Mouse (Mus musculus): ENCODE measurements around the gene Chic2. TPM values are rescaled to one million over a fixed set of nuclear protein-coding genes. Genes with fewer than 3 reads are reported as not detected.

The Chic2 gene
- 24.6 and 30.2 TPM in 2 replicates for polyA plus RNA-seq (2015; fragmentation: Nextera tagmentation; extraction: Ambion mirVana)

DNA sequence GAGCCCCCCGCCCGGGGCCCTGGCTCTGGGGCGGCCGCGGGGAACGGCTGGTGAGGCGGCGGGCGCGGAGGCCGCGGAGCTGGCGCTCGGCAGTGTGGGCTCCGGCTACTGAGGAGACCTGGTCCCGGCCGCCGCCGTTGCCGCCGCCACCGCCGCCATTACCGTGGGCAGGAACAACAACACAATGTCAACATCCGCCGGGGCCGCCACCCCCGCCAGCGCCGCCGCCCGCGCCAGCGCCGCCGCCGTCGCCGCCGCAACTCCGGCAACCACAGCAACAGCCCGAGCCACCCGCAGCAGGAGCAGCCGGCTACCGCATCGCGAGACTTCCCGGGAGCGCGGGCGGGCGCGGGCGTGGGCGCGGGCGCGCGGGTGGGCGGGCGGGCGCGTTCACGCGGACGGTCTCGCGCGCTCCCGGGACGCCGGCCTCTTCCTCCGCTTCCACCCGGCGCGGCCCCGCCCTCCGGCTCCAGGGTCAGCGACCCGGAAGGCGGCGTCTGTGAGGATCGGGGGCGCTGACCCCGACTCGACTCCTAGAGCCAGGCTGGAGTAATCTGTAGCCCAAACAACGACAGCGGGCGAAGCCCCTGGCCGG is at the start of gene Chic2:
Gene Chic2, minus strand, starts transcription at position 465 of the 595 bp plus-strand sequence.
- H3K27me3 ChIP-seq (replicated peaks): 0 out of 2 replicates have a peak, but pooled peaks cover 4% of the 10 kb centered on the region
- H3K27ac ChIP-seq (replicated peaks): peak within 1 kb of the TSS; percentile 91
- ATAC-seq (ENCODE audit: low FRiP score): peak; percentile 96
- peak within 1 kb of the TSS; percentile 99 for H3K9ac ChIP-seq (replicated peaks)
- no peaks in the 10 kb centered on the region for H3K9me3 ChIP-seq (replicated peaks)
- H3K4me3 ChIP-seq (replicated peaks): peak within 1 kb of the TSS; percentile 97
- peak within 1 kb of the TSS; percentile 83 for H3K4me2 ChIP-seq
- peaks cover 17% of the 10 kb centered on the region for H3K4me1 ChIP-seq
- WGBS: under 1% methylated on average over 87 of the region's 90 CpGs
- H3K36me3 ChIP-seq: no peaks in the 10 kb centered on the region

DNA sequence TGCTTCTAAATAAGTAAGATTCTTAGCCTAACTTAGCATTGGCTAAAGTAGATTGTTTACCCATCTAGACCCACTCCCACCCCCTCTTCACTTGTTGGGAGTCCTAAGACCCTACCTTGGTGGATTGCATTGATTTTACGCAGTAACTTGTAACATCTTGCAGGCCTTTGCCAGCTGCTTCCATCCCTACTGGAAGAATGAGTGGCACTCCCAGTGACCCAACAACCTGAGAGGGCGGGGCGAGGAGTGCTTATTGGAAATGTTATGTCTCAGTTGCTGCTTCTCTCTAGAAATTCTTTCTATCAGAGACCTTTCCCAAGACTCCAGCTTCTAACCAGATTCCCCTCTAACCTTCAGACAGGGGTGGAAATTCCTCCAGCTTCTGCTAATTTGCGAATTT is 41.3 kb upstream of the Chic2 start:
- Histone ChIP-seq H3K9ac (replicated peaks) (no peak overlapping the region), H3K27me3 (replicated peaks) (peaks cover 73% of the 10 kb centered on the region), H3K27ac (replicated peaks) (no peak overlapping the region), H3K9me3 (replicated peaks) (no peaks in the 10 kb centered on the region), H3K4me1 (peaks cover 21% of the 10 kb centered on the region), H3K4me3 (replicated peaks) (no peak overlapping the region), H3K4me2 (no peak overlapping the region), H3K36me3 (no peaks in the 10 kb centered on the region)
- no peak for ATAC-seq (ENCODE audit: low FRiP score)
- 31% methylated on average over 4 of the region's 4 CpGs for WGBS

DNA sequence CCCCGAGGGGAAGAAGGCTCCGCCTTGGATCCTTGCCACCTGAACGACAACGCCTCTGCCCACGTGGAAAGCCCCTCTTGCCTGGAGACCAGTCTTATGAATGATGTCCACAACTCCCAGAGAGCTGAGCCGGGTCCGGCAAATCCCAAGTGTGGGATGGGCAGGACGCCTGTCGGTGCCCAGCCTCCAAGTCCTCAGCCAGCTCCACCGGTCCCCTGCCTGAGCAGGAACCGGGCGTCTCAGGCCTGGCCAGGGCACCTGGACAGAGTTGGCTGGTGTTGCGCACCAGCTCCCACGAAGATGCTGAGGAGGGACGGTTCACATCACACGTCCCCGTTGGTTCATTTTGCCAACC is 40.9 kb upstream of the Chic2 start:
- Histone ChIP-seq H3K9me3 (replicated peaks) (no peaks in the 10 kb centered on the region), H3K4me2 (no peak overlapping the region), H3K9ac (replicated peaks) (no peak overlapping the region), H3K4me1 (peaks cover 21% of the 10 kb centered on the region), H3K4me3 (replicated peaks) (no peak overlapping the region), H3K27ac (replicated peaks) (no peak overlapping the region), H3K36me3 (no peaks in the 10 kb centered on the region), H3K27me3 (replicated peaks) (peaks cover 77% of the 10 kb centered on the region)
- 2% methylated on average over 17 of the region's 17 CpGs for WGBS
- no peak for ATAC-seq (ENCODE audit: low FRiP score)

DNA sequence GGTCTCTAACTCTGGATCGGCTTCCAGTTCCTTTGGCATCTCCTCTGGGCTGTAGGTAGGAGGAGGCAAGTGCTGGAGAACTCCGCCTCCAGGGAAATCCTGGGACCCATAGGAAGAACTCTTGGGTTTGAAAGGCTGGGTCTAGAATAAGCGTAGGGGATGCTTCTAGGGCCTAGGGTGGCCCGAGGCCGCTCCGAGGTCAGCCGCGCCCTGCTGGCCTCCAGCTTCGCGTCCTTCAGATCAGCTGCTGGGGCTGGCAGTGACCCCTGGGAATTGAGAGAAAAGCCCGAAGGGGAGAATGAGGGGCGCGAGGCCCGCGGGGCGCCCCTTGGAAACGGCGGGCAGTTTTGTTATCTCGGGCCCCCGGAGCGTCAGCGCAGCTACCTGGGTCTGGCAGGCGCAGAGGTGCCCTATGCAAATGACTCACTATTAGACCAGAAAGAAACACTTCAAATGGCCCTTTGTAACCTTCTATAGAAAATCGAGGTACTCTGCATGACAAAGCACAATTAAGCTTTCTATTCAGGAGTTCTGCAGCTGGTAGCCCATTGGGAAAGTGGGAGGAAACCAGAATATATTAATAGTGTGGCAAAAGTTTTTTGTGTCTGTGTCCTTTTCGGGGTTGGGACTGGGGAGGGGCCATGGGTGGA is 40.4 kb upstream of the Chic2 start:
- H3K27me3 ChIP-seq (replicated peaks): peaks cover 82% of the 10 kb centered on the region
- no peak for ATAC-seq (ENCODE audit: low FRiP score)
- H3K9ac ChIP-seq (replicated peaks): no peak overlapping the region
- H3K4me3 ChIP-seq (replicated peaks): no peak overlapping the region
- peaks cover 21% of the 10 kb centered on the region for H3K4me1 ChIP-seq
- under 1% methylated on average over 25 of the region's 25 CpGs for WGBS
- H3K9me3 ChIP-seq (replicated peaks): no peaks in the 10 kb centered on the region
- no peak overlapping the region for H3K27ac ChIP-seq (replicated peaks)
- H3K4me2 ChIP-seq: peak overlapping the region; percentile 22; the same call in 1 of the 2 replicates
- no peaks in the 10 kb centered on the region for H3K36me3 ChIP-seq

DNA sequence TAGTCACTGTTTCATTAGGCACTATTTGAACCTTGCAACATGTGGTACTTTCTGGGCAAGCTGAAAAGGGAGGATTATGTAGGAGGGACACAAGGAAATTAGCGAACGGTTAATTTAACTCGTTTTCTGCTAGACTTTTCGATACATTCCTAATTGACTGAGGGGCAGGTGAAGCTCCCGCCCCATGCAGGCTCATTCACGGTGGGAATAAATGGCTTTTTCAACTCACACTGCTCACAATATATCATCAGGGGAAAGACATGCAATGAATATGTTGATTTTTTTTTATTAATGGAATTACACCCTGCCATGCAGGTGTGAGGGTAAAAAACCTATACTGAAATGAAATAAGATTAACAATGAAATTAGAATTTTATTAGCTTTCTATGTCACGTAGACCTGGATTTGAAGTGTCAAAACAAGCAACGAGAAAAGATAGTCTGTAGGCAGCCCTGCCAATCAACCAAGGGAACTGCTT is 39.9 kb upstream of the Chic2 start:
- Histone ChIP-seq H3K27ac (replicated peaks) (no peak overlapping the region), H3K27me3 (replicated peaks) (peaks cover 87% of the 10 kb centered on the region), H3K36me3 (no peaks in the 10 kb centered on the region), H3K4me3 (replicated peaks) (no peak overlapping the region), H3K9ac (replicated peaks) (no peak overlapping the region), H3K9me3 (replicated peaks) (no peaks in the 10 kb centered on the region), H3K4me1 (peaks cover 21% of the 10 kb centered on the region), H3K4me2 (no peak overlapping the region)
- no peak for ATAC-seq (ENCODE audit: low FRiP score)
- under 1% methylated on average over 8 of the region's 8 CpGs for WGBS

DNA sequence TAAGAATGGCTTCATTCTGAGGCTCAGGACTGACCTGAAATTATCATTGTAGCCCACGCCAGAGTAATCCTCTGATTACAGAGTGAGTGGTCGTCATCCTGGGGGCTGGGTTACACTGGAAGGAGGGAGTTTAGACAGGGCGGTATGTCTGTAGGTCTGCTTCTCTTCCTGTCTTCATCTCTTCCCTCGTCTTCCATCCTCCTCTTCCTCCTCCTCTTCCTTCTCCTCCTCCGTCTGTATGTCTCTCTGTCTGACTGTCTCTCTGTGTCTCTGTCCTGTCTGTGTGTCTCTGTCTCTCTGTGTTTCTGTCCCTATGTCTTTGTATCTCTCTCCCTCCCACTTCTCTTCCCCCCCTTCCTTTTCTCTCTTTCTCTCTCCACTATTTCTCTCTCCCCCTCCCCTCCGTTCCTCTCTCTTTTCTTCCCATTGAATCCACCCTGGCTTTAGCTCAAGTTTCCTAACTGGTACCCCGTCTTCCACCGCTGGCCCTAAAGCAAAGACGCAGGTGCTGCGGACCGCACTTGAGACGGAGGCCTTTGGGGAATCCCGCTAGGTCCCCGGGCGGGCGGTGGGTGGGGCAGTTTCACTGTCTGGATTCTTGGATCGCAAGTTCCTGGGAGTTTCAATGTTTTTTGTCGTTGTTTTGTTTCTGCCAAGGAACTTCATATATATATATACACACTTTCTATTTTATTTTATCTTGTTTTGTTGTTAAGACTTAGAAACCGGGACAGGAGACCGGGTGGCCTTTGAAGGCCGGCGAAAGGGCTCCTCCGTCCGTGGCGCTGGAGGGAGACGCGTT is 39.2 kb upstream of the Chic2 start:
- H3K4me3 ChIP-seq (replicated peaks): no peak overlapping the region
- H3K27ac ChIP-seq (replicated peaks): no peak overlapping the region
- H3K4me1 ChIP-seq: peaks cover 21% of the 10 kb centered on the region
- under 1% methylated on average over 27 of the region's 27 CpGs for WGBS
- ATAC-seq (ENCODE audit: low FRiP score): no peak
- H3K9ac ChIP-seq (replicated peaks): no peak overlapping the region
- H3K27me3 ChIP-seq (replicated peaks): peaks cover 89% of the 10 kb centered on the region
- H3K36me3 ChIP-seq: no peaks in the 10 kb centered on the region
- 0 out of 2 replicates have a peak overlapping the region, but pooled peaks have one; percentile 0 for H3K4me2 ChIP-seq
- H3K9me3 ChIP-seq (replicated peaks): no peaks in the 10 kb centered on the region

DNA sequence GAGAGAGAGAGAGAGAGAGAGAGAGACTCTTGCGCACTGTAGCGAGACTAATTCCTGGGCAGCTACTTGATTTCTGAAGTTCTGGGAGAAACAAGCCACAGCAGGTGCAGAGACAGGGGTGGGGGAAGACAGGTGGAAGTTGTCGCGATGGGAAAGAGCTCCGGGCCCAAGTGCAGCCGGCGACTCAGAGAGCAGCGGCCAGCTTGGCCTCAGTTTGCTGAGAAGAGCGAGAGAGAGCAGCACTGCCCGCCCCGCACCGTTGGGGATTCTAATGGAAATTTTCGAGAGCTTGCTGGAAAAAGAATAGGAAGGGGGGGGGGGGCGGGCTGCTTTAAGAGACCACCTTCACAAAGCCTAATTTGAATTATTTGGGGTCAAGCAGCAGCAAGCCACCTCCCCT is 38.5 kb upstream of the Chic2 start:
- no peak for ATAC-seq (ENCODE audit: low FRiP score)
- H3K36me3 ChIP-seq: no peaks in the 10 kb centered on the region
- H3K27ac ChIP-seq (replicated peaks): no peak overlapping the region
- no peak overlapping the region for H3K9ac ChIP-seq (replicated peaks)
- peaks cover 21% of the 10 kb centered on the region for H3K4me1 ChIP-seq
- H3K9me3 ChIP-seq (replicated peaks): no peaks in the 10 kb centered on the region
- H3K4me2 ChIP-seq: 0 out of 2 replicates have a peak overlapping the region, but pooled peaks have one; percentile 9
- H3K27me3 ChIP-seq (replicated peaks): peaks cover 91% of the 10 kb centered on the region
- no peak overlapping the region for H3K4me3 ChIP-seq (replicated peaks)
- 1% methylated on average over 14 of the region's 14 CpGs for WGBS

DNA sequence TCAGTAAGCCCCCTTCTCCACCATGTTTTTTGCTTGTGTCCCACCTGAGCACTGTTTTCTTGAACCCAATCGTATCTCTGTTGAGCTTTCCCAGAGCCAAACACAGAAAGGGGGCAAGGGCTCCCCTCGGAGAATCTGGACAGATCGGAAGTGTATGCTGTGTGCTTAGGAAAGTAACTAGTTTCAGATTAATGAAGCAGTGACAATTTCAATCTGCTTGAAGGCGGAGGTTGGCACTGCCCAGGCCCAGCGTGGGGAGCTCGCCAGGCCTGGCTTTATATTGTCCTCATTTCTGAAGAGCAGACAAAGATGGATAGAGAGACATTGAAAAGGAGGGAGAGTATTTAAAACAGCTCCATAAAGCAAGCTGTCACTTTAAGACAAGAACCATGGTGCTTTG is 37.9 kb upstream of the Chic2 start:
- ATAC-seq (ENCODE audit: low FRiP score): no peak; the same call in 1 of the 2 replicates

DNA sequence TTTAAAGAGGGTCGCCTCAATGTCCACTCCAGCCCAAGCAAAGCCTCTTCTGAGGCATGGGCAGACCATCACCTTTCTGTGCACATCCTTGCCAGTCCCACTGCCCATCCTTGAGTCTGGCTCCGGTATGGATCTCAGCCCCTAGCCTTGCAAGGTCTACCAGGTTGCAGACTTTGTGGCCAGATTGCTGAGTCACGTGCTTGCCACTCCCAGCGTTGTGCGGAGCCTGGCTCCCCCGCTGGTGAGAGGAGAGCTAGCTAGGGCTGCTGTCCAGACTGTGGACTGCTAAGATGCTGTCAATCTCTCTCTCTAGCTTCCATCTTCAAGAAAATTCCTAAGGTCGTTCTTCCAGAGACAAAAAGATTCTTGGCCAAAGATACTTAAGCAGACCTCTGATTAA is 35.0 kb upstream of the Chic2 start:
- Histone ChIP-seq H3K9ac (replicated peaks) (no peak overlapping the region), H3K36me3 (no peaks in the 10 kb centered on the region), H3K27ac (replicated peaks) (no peak overlapping the region), H3K4me1 (peaks cover 35% of the 10 kb centered on the region), H3K4me3 (replicated peaks) (no peak overlapping the region), H3K9me3 (replicated peaks) (no peaks in the 10 kb centered on the region), H3K27me3 (replicated peaks) (peaks cover 96% of the 10 kb centered on the region), H3K4me2 (no peak overlapping the region)
- no peak for ATAC-seq (ENCODE audit: low FRiP score)
- 9% methylated on average over 7 of the region's 7 CpGs for WGBS

More for the DNA sequence above, 37.9 kb upstream of the Chic2 start:
- no peak overlapping the region for H3K27ac ChIP-seq (replicated peaks)
- 3% methylated on average over 6 of the region's 6 CpGs for WGBS
- H3K36me3 ChIP-seq: no peaks in the 10 kb centered on the region
- no peak overlapping the region for H3K9ac ChIP-seq (replicated peaks)
- H3K9me3 ChIP-seq (replicated peaks): no peaks in the 10 kb centered on the region
- H3K4me2 ChIP-seq: no peak overlapping the region
- H3K27me3 ChIP-seq (replicated peaks): peaks cover 92% of the 10 kb centered on the region
- H3K4me1 ChIP-seq: peaks cover 21% of the 10 kb centered on the region
- H3K4me3 ChIP-seq (replicated peaks): no peak overlapping the region

DNA sequence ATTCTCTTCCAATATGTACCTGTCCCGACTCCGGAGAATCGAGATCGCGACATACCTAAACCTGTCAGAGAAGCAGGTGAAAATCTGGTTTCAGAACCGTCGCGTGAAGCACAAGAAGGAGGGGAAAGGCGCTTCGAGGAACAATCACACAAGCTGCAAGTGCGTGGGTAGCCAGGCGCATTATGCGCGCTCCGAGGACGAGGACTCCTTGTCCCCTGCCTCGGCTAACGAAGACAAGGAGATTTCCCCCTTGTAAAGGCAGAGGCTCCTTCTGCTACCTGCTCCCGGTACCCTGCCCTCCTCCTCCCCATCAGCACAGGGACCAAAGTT is 32.4 kb upstream of the Chic2 start:
- peaks cover 29% of the 10 kb centered on the region for H3K4me1 ChIP-seq
- no peak overlapping the region for H3K9ac ChIP-seq (replicated peaks)
- H3K4me2 ChIP-seq: peak overlapping the region; percentile 9; the same call in 1 of the 2 replicates
- no peaks in the 10 kb centered on the region for H3K9me3 ChIP-seq (replicated peaks)
- WGBS: under 1% methylated on average over 19 of the region's 19 CpGs
- H3K36me3 ChIP-seq: no peaks in the 10 kb centered on the region
- peaks cover 96% of the 10 kb centered on the region for H3K27me3 ChIP-seq (replicated peaks)
- no peak overlapping the region for H3K27ac ChIP-seq (replicated peaks)
- no peak for ATAC-seq (ENCODE audit: low FRiP score)
- no peak overlapping the region for H3K4me3 ChIP-seq (replicated peaks)

DNA sequence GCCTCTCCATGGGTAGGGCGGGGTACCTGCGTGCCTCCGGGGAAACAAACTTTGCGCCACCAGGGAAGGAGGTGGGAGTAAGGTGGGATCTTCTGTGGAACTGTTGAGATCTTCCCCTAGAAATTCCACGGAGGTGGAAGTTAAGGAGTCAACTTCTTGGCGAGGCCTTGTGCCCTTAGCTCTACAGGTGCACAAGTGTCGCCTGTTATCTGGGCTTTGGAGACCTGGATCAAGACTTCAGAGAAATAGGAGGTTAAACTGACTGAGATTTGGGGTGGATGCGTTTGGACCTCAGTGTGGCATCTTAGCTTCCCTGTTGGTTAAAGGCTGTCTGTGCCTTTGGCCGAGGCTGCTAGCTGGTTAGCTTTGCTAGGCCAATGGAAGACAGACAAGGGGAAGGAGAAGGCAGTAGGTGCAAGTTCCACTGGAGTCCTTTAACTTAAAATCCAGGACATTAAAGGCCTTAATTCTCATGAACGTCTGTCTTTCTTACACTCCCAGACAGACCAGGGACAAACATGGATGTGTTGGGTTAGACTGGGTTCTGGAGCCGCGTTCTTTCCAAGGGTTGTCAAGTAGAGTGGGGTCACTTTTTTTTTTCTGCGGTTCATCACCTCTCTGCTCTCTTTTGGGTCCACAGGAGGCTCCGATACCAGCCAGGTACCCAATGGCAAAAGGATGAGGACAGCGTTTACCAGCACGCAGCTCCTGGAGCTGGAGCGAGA is 31.9 kb upstream of the Chic2 start:
- peaks cover 29% of the 10 kb centered on the region for H3K4me1 ChIP-seq
- no peak overlapping the region for H3K9ac ChIP-seq (replicated peaks)

More for the DNA sequence above, 31.9 kb upstream of the Chic2 start:
- 1% methylated on average over 17 of the region's 17 CpGs for WGBS
- H3K27me3 ChIP-seq (replicated peaks): peaks cover 98% of the 10 kb centered on the region
- peak overlapping the region; percentile 64 for H3K4me2 ChIP-seq
- H3K4me3 ChIP-seq (replicated peaks): peak overlapping the region; percentile 35
- H3K9me3 ChIP-seq (replicated peaks): no peaks in the 10 kb centered on the region
- no peaks in the 10 kb centered on the region for H3K36me3 ChIP-seq
- H3K27ac ChIP-seq (replicated peaks): no peak overlapping the region
- ATAC-seq (ENCODE audit: low FRiP score): no peak

Data from neural tube, embryonic 15.5 days (tissue).